Mouse (Mus musculus) CH12.LX (cell line): Measurements from ENCODE around the gene Marveld1. TPM values are rescaled to one million over a fixed set of nuclear protein-coding genes. Genes with fewer than 3 reads are reported as not detected.

ENCODE experiments used
- DNase-seq: peaks from one replicate; pipeline ENCODE4 v3.0.0-alpha.2; 2013; ENCODE audit errors: extremely low read depth
- H3K27ac ChIP-seq: 2 replicates; pipeline ENCODE4 v1.5.1; 2012; ENCODE audit warnings: low read depth, mild to moderate bottlenecking, control low read depth, moderate library complexity; ENCODE audit not compliant: insufficient read depth
- H3K27me3 ChIP-seq: replicated peaks from 2 replicates; pipeline ENCODE3; 2012; ENCODE audit warnings: inconsistent platforms
- H3K36me3 ChIP-seq, 2 experiments: replicated peaks in 1 of 2; 2 replicates each; pipeline versions ENCODE3 to v1.6.1; 2012; ENCODE audit warnings: inconsistent platforms in 1 of 2, low read length in 1 of 2, mild to moderate bottlenecking in 1 of 2, mixed read lengths in 1 of 2, moderate library complexity in 1 of 2; ENCODE audit not compliant: control insufficient read depth in 1 of 2, insufficient read depth in 1 of 2
- H3K4me1 ChIP-seq, 2 experiments: 2 replicates each; pipeline ENCODE4 v1.6.1; 2012; ENCODE audit warnings: inconsistent platforms in 1 of 2, moderate library complexity in 1 of 2; ENCODE audit not compliant: insufficient read depth in 2 of 2, control insufficient read depth in 1 of 2
- H3K4me2 ChIP-seq: 2 replicates; pipeline ENCODE4 v1.6.1; 2012; ENCODE audit warnings: low read depth, mild to moderate bottlenecking, control low read depth; ENCODE audit not compliant: poor library complexity, insufficient read depth, severe bottlenecking
- H3K4me3 ChIP-seq, 3 experiments: fragments of 150-350 bp in 1 of 3; sonication (generic) in 1 of 3; replicated peaks in 1 of 3; 2 replicates each; pipeline versions ENCODE3 to v1.5.1; 2011 to 2012; ENCODE audit warnings: low read depth in 2 of 3, low read length in 2 of 3, mild to moderate bottlenecking in 2 of 3, moderate library complexity in 2 of 3, control low read depth in 1 of 3, improper control_type of control experiment in 1 of 3, inconsistent platforms in 1 of 3, mixed read lengths in 1 of 3; ENCODE audit not compliant: poor library complexity in 1 of 3
- H3K79me2 ChIP-seq: replicated peaks from 2 replicates; pipeline ENCODE4 v1.6.1; 2012; ENCODE audit warnings: mild to moderate bottlenecking, moderate library complexity; ENCODE audit not compliant: control insufficient read depth, poor library complexity, insufficient read depth, severe bottlenecking; ENCODE audit errors: extremely low read depth
- H3K9ac ChIP-seq: 2 replicates; pipeline ENCODE4 v1.6.1; 2012; ENCODE audit warnings: low read depth, mild to moderate bottlenecking, control low read depth, moderate library complexity; ENCODE audit not compliant: insufficient read depth
- H3K9me3 ChIP-seq: replicated peaks from 2 replicates; pipeline ENCODE3; 2012; ENCODE audit warnings: low read length, inconsistent platforms, mixed read lengths
- CHD2 ChIP-seq: IDR thresholded peaks from 2 replicates; pipeline ENCODE4 v1.6.1; 2011; ENCODE audit warnings: low read length, improper control_type of control experiment
- CTCF ChIP-seq, 2 experiments: IDR thresholded peaks in 1 of 2; conservative IDR thresholded peaks in 1 of 2; 2 replicates each; pipeline ENCODE4 v1.5.1; 2011 to 2012; ENCODE audit warnings: low read depth in 2 of 2, low read length in 2 of 2, improper control_type of control experiment in 1 of 2, inconsistent platforms in 1 of 2, mild to moderate bottlenecking in 1 of 2, moderate library complexity in 1 of 2
- E2F4 ChIP-seq: IDR thresholded peaks from 2 replicates; pipeline ENCODE4 v1.6.1; 2011; ENCODE audit warnings: low read depth, low read length, improper control_type of control experiment; ENCODE audit not compliant: insufficient replicate concordance
- ELF1 ChIP-seq: IDR thresholded peaks from 2 replicates; pipeline ENCODE4 v1.6.1; 2014; ENCODE audit warnings: low read depth, mild to moderate bottlenecking, inconsistent platforms, low read length, improper control_type of control experiment
- EP300 ChIP-seq: IDR thresholded peaks from 2 replicates; pipeline ENCODE4 v1.6.1; 2011; ENCODE audit warnings: low read length, improper control_type of control experiment
- HCFC1 ChIP-seq: IDR thresholded peaks from 2 replicates; pipeline ENCODE4 v1.6.1; 2012; ENCODE audit warnings: low read depth, mild to moderate bottlenecking, inconsistent platforms, low read length, improper control_type of control experiment
- JUN ChIP-seq: IDR thresholded peaks from 2 replicates; pipeline ENCODE4 v1.6.1; 2011; ENCODE audit warnings: low read depth, mild to moderate bottlenecking, low read length, improper control_type of control experiment, moderate library complexity; ENCODE audit not compliant: insufficient read depth
- MAX ChIP-seq: IDR thresholded peaks from 2 replicates; pipeline ENCODE4 v1.6.1; 2011; ENCODE audit warnings: low read length, improper control_type of control experiment
- MAZ ChIP-seq: IDR thresholded peaks from 2 replicates; pipeline ENCODE4 v1.6.1; 2012; ENCODE audit warnings: low read depth, mild to moderate bottlenecking, inconsistent platforms, low read length, improper control_type of control experiment, moderate library complexity
- MEF2A ChIP-seq: IDR thresholded peaks from 2 replicates; pipeline ENCODE4 v1.6.1; 2014; ENCODE audit warnings: low read depth, mild to moderate bottlenecking, inconsistent platforms, low read length, improper control_type of control experiment, borderline replicate concordance
- MYC ChIP-seq: IDR thresholded peaks from 2 replicates; pipeline ENCODE4 v1.6.1; 2011; ENCODE audit warnings: low read depth, mild to moderate bottlenecking, improper control_type of control experiment, low read length
- NRF1 ChIP-seq: IDR thresholded peaks from 2 replicates; pipeline ENCODE4 v1.6.1; 2014; ENCODE audit warnings: low read depth, mild to moderate bottlenecking, inconsistent platforms, low read length, improper control_type of control experiment, moderate library complexity
- POLR2A ChIP-seq: IDR thresholded peaks from 2 replicates; pipeline ENCODE4 v1.6.1; 2011; ENCODE audit warnings: low read depth, mild to moderate bottlenecking, improper control_type of control experiment, low read length
- RCOR1 ChIP-seq: conservative IDR thresholded peaks from 2 replicates; pipeline ENCODE4 v1.6.1; 2012; ENCODE audit warnings: low read depth, mild to moderate bottlenecking, inconsistent platforms, low read length, improper control_type of control experiment
- SMC3 ChIP-seq: IDR thresholded peaks from 2 replicates; pipeline ENCODE4 v1.6.1; 2011; ENCODE audit warnings: low read depth, low read length, improper control_type of control experiment
- TCF12 ChIP-seq: IDR thresholded peaks from 2 replicates; pipeline ENCODE4 v1.6.1; 2014; ENCODE audit warnings: low read depth, mild to moderate bottlenecking, inconsistent platforms, low read length, improper control_type of control experiment
- dilution Hi-C: fragments of 300-500 bp; cut with MboI; formaldehyde crosslinking; loops from 2 replicates; pipeline ENCODE4 v1.14.3; 2020; ENCODE audit warnings: low sequenced_read_pairs; ENCODE audit not compliant: extremely low pct_unique_long_range_greater_than_20kb, extremely low pct_ligation_motif_present
- in situ Hi-C: fragments of 300-500 bp; cut with MboI; formaldehyde crosslinking; loops from 3 replicates; pipeline ENCODE4 v1.14.3; 2019; ENCODE audit warnings: low sequenced_read_pairs, low pct_ligation_motif_present, low pct_unique_long_range_greater_than_20kb, mixed read lengths
- polyA plus RNA-seq: library from polyadenylated mRNA; unstranded; fragments of >175 nt; gene quantifications from 2 replicates; pipeline ENCODE4 v1.2.1, GENCODE M21; 2012; ENCODE audit warnings: low read depth; ENCODE audit not compliant: insufficient read length
- total RNA-seq, 2 experiments: library from RNA; depleted of rRNA; stranded (reverse); fragments of 300-350 nt in 1 of 2; fragments of >200 nt in 1 of 2; gene quantifications; 2 replicates each; pipeline ENCODE4 v1.2.3; 2012 to 2014

Marveld1 gene
- total and polyA plus RNA-seq, 3 experiments, result 0.07 TPM; not detected in 2

- no peak overlapping the region for H3K9ac ChIP-seq
- no peak overlapping the region for H3K4me2 ChIP-seq
- peaks cover 0 to 4% of the 10 kb centered on the region in 2 experiments; a peak in 3 of 4 replicates for H3K4me1 ChIP-seq
- peaks cover 45 to 91% of the 10 kb centered on the region in 2 experiments for H3K36me3 ChIP-seq
- no peaks in the 10 kb centered on the region for H3K9me3 ChIP-seq
- H3K4me3 ChIP-seq, result no peak overlapping the region
- DNase-seq, result no peak
- H3K27me3 ChIP-seq, result no peaks in the 10 kb centered on the region
- in situ Hi-C loops (no loop called here), dilution Hi-C loops (no loop called here)
- TF ChIP-seq HCFC1 (no peak), ELF1 (no peak), JUN (no peak), MEF2A (no peak), E2F4 (no peak), MAX (no peak), SMC3 (no peak), MAZ (no peak), CHD2 (no peak), CTCF (conservative IDR thresholded peaks at IDR 0.05 in 1 of 2, IDR thresholded peaks at IDR 0.05 in 1 of 2; ENCODE audit: low read depth in 2 of 2, low read length in 2 of 2) (no peak)
- no peaks in the 10 kb centered on the region for H3K79me2 ChIP-seq
- H3K27ac ChIP-seq, result no peak overlapping the region
Observed at GRCm38 (mm10) chr19:42118142-42118541, 29.1 kb upstream of the Marveld1 start.

- Histone ChIP-seq H3K4me3 (no peak overlapping the region), H3K9ac (no peak overlapping the region), H3K9me3 (no peaks in the 10 kb centered on the region), H3K4me2 (no peak overlapping the region), H3K4me1 (peaks cover 0 to 6% of the 10 kb centered on the region in 2 experiments; a peak in 3 of 4 replicates)
- in situ Hi-C loops (no loop called here), dilution Hi-C loops (no loop called here)
- no peak for DNase-seq
- TF ChIP-seq ELF1, result no peak
- TF ChIP-seq NRF1, result no peak
- no peak for TF ChIP-seq E2F4
- TF ChIP-seq MYC, result no peak
- no peak for TF ChIP-seq POLR2A
- TF ChIP-seq RCOR1, result no peak
- no peak for TF ChIP-seq TCF12
- TF ChIP-seq EP300, result no peak
- TF ChIP-seq, all 38 proteins: peak for 0
- Histone ChIP-seq H3K79me2 (no peaks in the 10 kb centered on the region), H3K27me3 (no peaks in the 10 kb centered on the region), H3K36me3 (peaks cover 46 to 91% of the 10 kb centered on the region in 2 experiments), H3K27ac (no peak overlapping the region)
Observed at GRCm38 (mm10) chr19:42118596-42118995, 28.6 kb upstream of the Marveld1 start.
